Mouse (Mus musculus) embryonic facial prominence, embryonic 14.5 days (tissue): ENCODE measurements around the gene Frmd4a. TPM values are rescaled to one million over a fixed set of nuclear protein-coding genes. Genes with fewer than 3 reads are reported as not detected.
A peak's percentile ranks its signal among the peaks of the same experiment; 100 is the strongest.

Source experiments
- ATAC-seq: fragments of 200-750 bp; cut with Nextera tagmentation; 2 replicates; pipeline ENCODE4 v1.8.0; 2017; ENCODE audit warnings: low read depth, moderate number of reproducible peaks, moderate TSS enrichment
- DNase-seq: peaks from one replicate; pipeline ENCODE4 v3.0.0-alpha.2; 2015; ENCODE audit warnings: low spot score
- H3K27ac ChIP-seq: fragments of 300-500 bp; sonication (generic); replicated peaks from 2 replicates; pipeline ENCODE4 v1.5.1; 2014; ENCODE audit warnings: low read depth, mild to moderate bottlenecking, low read length, moderate library complexity
- H3K27me3 ChIP-seq: fragments of 300-500 bp; sonication (generic); replicated peaks from 2 replicates; pipeline ENCODE4 v1.6.1; 2014; ENCODE audit warnings: low read length; ENCODE audit not compliant: control insufficient read depth, insufficient read depth
- H3K36me3 ChIP-seq: fragments of 300-500 bp; sonication (generic); 2 replicates; pipeline ENCODE4 v1.6.1; 2014; ENCODE audit warnings: low read length, mixed read lengths; ENCODE audit not compliant: control insufficient read depth, insufficient read depth
- H3K4me1 ChIP-seq: fragments of 300-500 bp; sonication (generic); 2 replicates; pipeline ENCODE4 v1.6.1; 2014; ENCODE audit warnings: antibody characterized with exemption, low read length; ENCODE audit not compliant: control insufficient read depth, insufficient read depth
- H3K4me2 ChIP-seq: fragments of 300-500 bp; sonication (generic); 2 replicates; pipeline ENCODE4 v1.6.1; 2014; ENCODE audit warnings: low read depth, mild to moderate bottlenecking, low read length, moderate library complexity, mixed read lengths
- H3K4me3 ChIP-seq: fragments of 300-500 bp; sonication (generic); 2 replicates; pipeline ENCODE4 v1.5.1; 2014; ENCODE audit warnings: low read depth, mild to moderate bottlenecking, low read length
- H3K9ac ChIP-seq: fragments of 300-500 bp; sonication (generic); 2 replicates; pipeline ENCODE4 v1.6.1; 2014; ENCODE audit warnings: low read depth, mild to moderate bottlenecking, low read length, moderate library complexity, mixed read lengths
- H3K9me3 ChIP-seq: fragments of 300-500 bp; sonication (generic); 2 replicates; pipeline ENCODE4 v1.6.1; 2016; ENCODE audit warnings: low read length; ENCODE audit not compliant: control insufficient read depth
- WGBS: fragments of 180-500 bp; shearing (Covaris S2); extraction: QIAGEN DNeasy Blood & Tissue Kit; methylation state at CpG from one replicate; pipeline ENCODE4 v1.1.7; 2014; 5-methylcytosine and 5-hydroxymethylcytosine counted together
- polyA plus RNA-seq: library from polyadenylated mRNA; unstranded; fragments of >200 nt; fragmentation: Nextera tagmentation; extraction: Ambion mirVana; gene quantifications from 2 replicates; pipeline ENCODE4 v1.2.1, GENCODE M21; 2014

The Frmd4a gene
- polyA plus RNA-seq, 1 experiment from 2014 or later, result 27.2 TPM

- H3K4me3 ChIP-seq, result no peak overlapping the region
- ATAC-seq (no peak), DNase-seq (no peak)
- H3K4me1 ChIP-seq, result peaks cover 23% of the 10 kb centered on the region
- H3K9me3 ChIP-seq, result no peaks in the 10 kb centered on the region; the same call in 1 of the 2 replicates
- no peaks in the 10 kb centered on the region for H3K27me3 ChIP-seq
- no peak overlapping the region for H3K9ac ChIP-seq
- no peak overlapping the region for H3K4me2 ChIP-seq
- H3K27ac ChIP-seq, result no peak overlapping the region
- WGBS, result 92% methylated on average over 2 of the region's 2 CpGs
- no peaks in the 10 kb centered on the region for H3K36me3 ChIP-seq
These were observed 273.0 kb downstream of the Frmd4a start for GRCm38 (mm10) chr2:4290475-4290874.

DNA sequence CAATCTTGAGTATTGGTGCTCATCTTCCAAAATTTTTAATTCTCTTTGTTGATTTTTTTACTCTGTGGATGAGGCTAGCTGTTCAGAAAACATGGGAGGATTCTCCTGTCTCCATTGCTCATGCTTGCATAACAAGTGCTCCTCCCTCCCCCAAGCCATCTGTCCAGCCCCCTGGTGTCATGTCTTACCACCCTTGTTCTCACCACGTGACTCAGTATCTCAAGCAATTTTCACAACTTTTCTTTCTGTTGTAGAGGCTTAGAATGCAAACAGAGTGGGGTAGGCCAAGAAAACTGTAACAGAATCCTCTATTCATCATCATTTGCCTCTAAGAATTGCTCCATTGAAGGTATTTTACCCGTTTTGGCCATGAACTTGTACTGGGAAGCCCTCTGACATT lies 273.6 kb downstream of the Frmd4a start:
- DNase-seq, result no peak
- H3K27ac ChIP-seq, result no peak overlapping the region
- H3K27me3 ChIP-seq, result no peaks in the 10 kb centered on the region
- no peak for ATAC-seq
- no peaks in the 10 kb centered on the region for H3K36me3 ChIP-seq
- peaks cover 17% of the 10 kb centered on the region for H3K4me1 ChIP-seq
- 56% methylated on average over 2 of the region's 2 CpGs for WGBS
- H3K4me2 ChIP-seq, result no peak overlapping the region
- H3K9me3 ChIP-seq, result no peaks in the 10 kb centered on the region; the same call in 1 of the 2 replicates
- no peak overlapping the region for H3K9ac ChIP-seq
- H3K4me3 ChIP-seq, result no peak overlapping the region

- Histone ChIP-seq H3K4me1 (peaks cover 11% of the 10 kb centered on the region), H3K27ac (no peak overlapping the region), H3K4me2 (no peak overlapping the region), H3K9ac (no peak overlapping the region), H3K4me3 (no peak overlapping the region), H3K9me3 (no peaks in the 10 kb centered on the region; the same call in 1 of the 2 replicates), H3K27me3 (no peaks in the 10 kb centered on the region), H3K36me3 (no peaks in the 10 kb centered on the region)
- WGBS, result 69% methylated on average over 3 of the region's 3 CpGs
- peak; percentile 61 for DNase-seq
- no peak for ATAC-seq
These were observed 274.2 kb downstream of the Frmd4a start for GRCm38 (mm10) chr2:4291671-4292070.

- peaks cover 23% of the 10 kb centered on the region for H3K4me1 ChIP-seq
- no peaks in the 10 kb centered on the region for H3K27me3 ChIP-seq
- no peak overlapping the region for H3K4me2 ChIP-seq
- no peaks in the 10 kb centered on the region for H3K36me3 ChIP-seq
- DNase-seq (no peak), ATAC-seq (no peak)
- H3K9ac ChIP-seq, result no peak overlapping the region
- no peaks in the 10 kb centered on the region for H3K9me3 ChIP-seq
- 96% methylated on average over 1 of the region's 1 CpGs for WGBS
- no peak overlapping the region for H3K27ac ChIP-seq
- H3K4me3 ChIP-seq, result no peak overlapping the region
These were observed 276.2 kb downstream of the Frmd4a start for GRCm38 (mm10) chr2:4293726-4294125.

DNA sequence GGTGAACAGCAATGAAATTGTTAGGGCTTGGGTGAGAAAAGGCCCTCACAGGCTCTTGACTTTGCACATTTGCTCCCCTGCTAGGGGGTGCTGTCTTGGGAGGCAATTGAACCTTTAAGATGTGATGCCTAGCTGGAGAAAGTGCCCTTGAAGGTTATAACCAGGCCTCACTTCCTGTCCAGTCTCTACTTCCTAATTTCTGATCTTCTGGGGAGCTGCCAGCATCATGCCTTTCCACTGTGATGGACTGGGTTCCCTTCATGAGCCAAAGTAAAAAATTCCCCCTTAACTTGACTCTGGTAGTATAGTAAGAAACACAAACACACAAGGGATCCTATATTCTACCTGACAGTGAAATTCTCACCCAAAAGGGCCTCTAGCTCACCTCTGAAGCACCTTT lies 278.1 kb downstream of the Frmd4a start:
- Histone ChIP-seq H3K36me3 (no peaks in the 10 kb centered on the region), H3K4me2 (no peak overlapping the region), H3K4me3 (no peak overlapping the region), H3K27me3 (no peaks in the 10 kb centered on the region), H3K27ac (no peak overlapping the region), H3K4me1 (peaks cover 37% of the 10 kb centered on the region), H3K9me3 (no peaks in the 10 kb centered on the region), H3K9ac (no peak overlapping the region)
- DNase-seq (no peak), ATAC-seq (no peak)

DNA sequence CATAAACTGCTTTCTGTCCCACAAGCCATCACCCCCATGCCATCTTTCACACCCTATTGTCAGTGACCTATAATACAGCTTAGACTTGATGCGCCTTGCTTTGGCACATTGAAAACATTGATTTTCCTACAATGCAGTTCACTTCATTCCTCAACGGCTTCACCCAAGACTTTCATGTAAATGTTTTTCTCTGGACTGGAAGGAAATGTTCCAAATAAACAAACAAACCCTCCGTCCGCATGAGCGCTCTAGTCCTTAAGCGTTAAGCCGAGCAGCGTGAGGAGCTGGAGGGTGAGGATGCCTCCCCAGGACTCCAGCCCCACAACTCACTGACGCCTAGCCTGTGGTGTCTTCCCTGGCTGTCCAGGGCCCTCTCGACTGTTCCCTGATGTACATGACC lies 279.4 kb downstream of the Frmd4a start:
- WGBS, result 68% methylated on average over 10 of the region's 10 CpGs
- no peaks in the 10 kb centered on the region for H3K9me3 ChIP-seq
- no peak overlapping the region for H3K9ac ChIP-seq
- H3K27me3 ChIP-seq, result no peaks in the 10 kb centered on the region
- H3K27ac ChIP-seq, result no peak overlapping the region
- H3K4me3 ChIP-seq, result no peak overlapping the region
- DNase-seq (no peak), ATAC-seq (no peak)
- peaks cover 37% of the 10 kb centered on the region for H3K4me1 ChIP-seq
- H3K36me3 ChIP-seq, result no peaks in the 10 kb centered on the region
- H3K4me2 ChIP-seq, result no peak overlapping the region

DNA sequence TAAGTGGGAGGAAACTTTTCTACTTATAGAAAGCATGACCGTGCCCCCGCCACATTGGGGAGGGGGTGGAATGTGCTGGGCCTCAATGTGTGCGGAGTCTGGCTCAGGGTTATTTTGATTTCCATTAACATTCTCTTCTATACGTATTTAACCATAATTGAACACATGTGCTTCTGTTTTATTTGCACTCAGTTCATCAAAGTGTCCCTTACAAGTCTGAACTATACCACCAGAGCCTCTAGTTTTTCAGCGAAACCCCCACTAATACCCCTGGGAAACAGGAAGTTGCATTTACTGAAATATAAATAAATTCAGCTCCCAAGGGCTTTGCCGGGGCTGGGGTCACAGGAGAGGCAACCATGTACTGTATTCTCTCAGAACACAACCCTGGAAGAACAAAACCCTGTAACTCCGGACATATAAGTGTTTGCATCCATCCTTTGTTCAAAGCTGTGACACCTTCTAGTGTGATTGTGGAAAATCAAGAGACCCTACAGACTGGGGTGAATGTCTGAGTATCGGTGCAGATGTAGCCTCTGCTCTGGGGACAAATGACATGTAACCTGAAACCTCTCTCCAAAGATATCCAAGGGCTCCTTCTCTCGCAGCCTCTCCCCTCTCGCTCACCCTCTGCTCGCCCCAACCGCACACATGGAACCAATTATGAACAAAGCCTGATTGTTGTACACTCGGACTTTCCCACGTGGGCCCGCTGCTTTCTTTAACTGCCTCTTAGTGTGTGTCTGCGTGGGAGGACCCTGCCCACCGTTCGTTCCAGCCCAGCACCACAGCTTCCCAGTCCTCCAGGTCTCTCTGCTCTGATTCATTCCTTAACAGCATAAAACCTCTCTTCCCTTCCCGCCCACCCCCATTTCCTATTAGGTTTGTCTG lies 281.1 kb downstream of the Frmd4a start:
- H3K27ac ChIP-seq, result peak overlapping the region; percentile 86
- H3K4me2 ChIP-seq, result peak overlapping the region; percentile 71
- peak overlapping the region; percentile 21 for H3K9ac ChIP-seq
- H3K4me1 ChIP-seq, result peaks cover 43% of the 10 kb centered on the region
- H3K27me3 ChIP-seq, result no peaks in the 10 kb centered on the region
- peak overlapping the region; percentile 45 for H3K4me3 ChIP-seq
- ATAC-seq (peak; percentile 87), DNase-seq (peak; percentile 97)
- no peaks in the 10 kb centered on the region for H3K36me3 ChIP-seq
- H3K9me3 ChIP-seq, result no peaks in the 10 kb centered on the region
- WGBS, result 4% methylated on average over 19 of the region's 19 CpGs

- DNase-seq (no peak), ATAC-seq (no peak)
- Histone ChIP-seq H3K9me3 (no peaks in the 10 kb centered on the region), H3K4me3 (peak overlapping the region; percentile 45), H3K4me2 (peak overlapping the region; percentile 71), H3K9ac (peak overlapping the region; percentile 21), H3K27ac (peak overlapping the region; percentile 86), H3K36me3 (no peaks in the 10 kb centered on the region), H3K27me3 (no peaks in the 10 kb centered on the region), H3K4me1 (peaks cover 43% of the 10 kb centered on the region)
- 27% methylated on average over 12 of the region's 12 CpGs for WGBS
These were observed 282.1 kb downstream of the Frmd4a start for GRCm38 (mm10) chr2:4299593-4299992.

GRCm38 (mm10) chr2:4300383-4300811 lies 282.9 kb downstream of the Frmd4a start:
- peak overlapping the region; percentile 69 for H3K9ac ChIP-seq
- ATAC-seq (0 out of 2 replicates have a peak, but pooled peaks have one; percentile 9), DNase-seq (peak; percentile 83)
- H3K9me3 ChIP-seq, result no peaks in the 10 kb centered on the region
- peak overlapping the region; percentile 71 for H3K4me2 ChIP-seq
- WGBS, result 8% methylated on average over 13 of the region's 13 CpGs
- H3K4me1 ChIP-seq, result peaks cover 43% of the 10 kb centered on the region
- no peaks in the 10 kb centered on the region for H3K36me3 ChIP-seq
- H3K27me3 ChIP-seq, result no peaks in the 10 kb centered on the region
- H3K27ac ChIP-seq, result peak overlapping the region; percentile 86
- H3K4me3 ChIP-seq, result peak overlapping the region; percentile 45
